In genomic region chr2:52927858-52928301, GRCm38 (mm10) we compare ENCODE assay signal across 11 mouse cellular contexts.
A peak's percentile ranks its signal among the peaks of the same experiment; 100 is the strongest.
DNase-seq lines count a peak whose midpoint lies in the region; ATAC-seq and TF ChIP-seq lines count a peak whose summit lies in the region.
"Had no signal": no experiment of that assay in that cellular context is flagged by ENCODE, and none has a peak within 500 bp of the region (broad histone marks: within the 10 kb centered on the region; RNA-seq: fewer than 3 reads in every experiment).

No protein-coding gene starts in this region.

- no peak overlapping the region for H3K4me3 ChIP-seq in heart, postnatal 0 days (ENCODE audit: low read depth, low read length)
- no peak overlapping the region for H3K4me3 ChIP-seq in hindbrain, embryonic 10.5 days
- H3K4me3 ChIP-seq in midbrain, postnatal 0 days (ENCODE audit: low read depth, low read length), result no peak overlapping the region
- H3K4me3 ChIP-seq: heart, embryonic 13.5 days; myocyte had no signal

- TF ChIP-seq EP300 in heart, postnatal 0 days (IDR thresholded peaks at IDR 0.05; ENCODE audit: low read depth), result no peak

- H3K9me3 ChIP-seq in heart, postnatal 0 days (replicated peaks; ENCODE audit: control insufficient read depth, low read length), result no peaks in the 10 kb centered on the region
- no peaks in the 10 kb centered on the region for H3K9me3 ChIP-seq in hindbrain, embryonic 10.5 days
- no peaks in the 10 kb centered on the region for H3K9me3 ChIP-seq in midbrain, postnatal 0 days (ENCODE audit: low read length)
- H3K9me3 ChIP-seq: heart, embryonic 13.5 days had no signal

- WGBS in heart, postnatal 0 days, result 49% methylated on average over 10 of the region's 10 CpGs
- WGBS in hindbrain, embryonic 10.5 days, result 37% methylated on average over 10 of the region's 10 CpGs
- WGBS in midbrain, postnatal 0 days, result 37% methylated on average over 10 of the region's 10 CpGs

- no peak for ATAC-seq in heart, postnatal 0 days (ENCODE audit: insufficient read depth, low read depth)
- ATAC-seq in midbrain, postnatal 0 days (ENCODE audit: low FRiP score), result 0 out of 2 replicates have a peak, but pooled peaks have one; percentile 5
- no peak for ATAC-seq in inflammation-experienced regulatory T-cells, adult 6 months

- TF ChIP-seq CTCF in heart, postnatal 0 days (IDR thresholded peaks at IDR 0.05; ENCODE audit: low read depth), result no peak
- no peak for TF ChIP-seq CTCF in midbrain, postnatal 0 days (IDR thresholded peaks at IDR 0.05)

- H3K27me3 ChIP-seq in heart, postnatal 0 days (ENCODE audit: control insufficient read depth, insufficient read depth, low read length), result no peaks in the 10 kb centered on the region
- no peaks in the 10 kb centered on the region for H3K27me3 ChIP-seq in hindbrain, embryonic 10.5 days (ENCODE audit: insufficient read depth, poor library complexity, severe bottlenecking)
- no peaks in the 10 kb centered on the region for H3K27me3 ChIP-seq in midbrain, postnatal 0 days (ENCODE audit: insufficient read depth, low read length)
- H3K27me3 ChIP-seq: heart, embryonic 13.5 days had no signal

- intact Hi-C loops in heart, postnatal 10 days (cut with DNase I), result no loop called here

- no peak overlapping the region for H3K4me2 ChIP-seq in heart, postnatal 0 days (ENCODE audit: low read depth, low read length)
- no peak overlapping the region for H3K4me2 ChIP-seq in midbrain, postnatal 0 days (ENCODE audit: low read depth, low read length, poor library complexity, severe bottlenecking)
- H3K4me2 ChIP-seq: heart, embryonic 13.5 days had no signal

- H3K9ac ChIP-seq in heart, postnatal 0 days (replicated peaks; ENCODE audit: low read depth, low read length), result no peak overlapping the region
- H3K9ac ChIP-seq in midbrain, postnatal 0 days (replicated peaks; ENCODE audit: low read length, poor library complexity, severe bottlenecking), result no peak overlapping the region
- H3K9ac ChIP-seq: heart, embryonic 13.5 days had no signal

- H3K36me3 ChIP-seq in heart, postnatal 0 days (replicated peaks; ENCODE audit: control insufficient read depth, insufficient read depth, low read length), result no peaks in the 10 kb centered on the region
- no peaks in the 10 kb centered on the region for H3K36me3 ChIP-seq in hindbrain, embryonic 10.5 days
- no peaks in the 10 kb centered on the region for H3K36me3 ChIP-seq in midbrain, postnatal 0 days (ENCODE audit: insufficient read depth, low read length)
- H3K36me3 ChIP-seq: heart, embryonic 13.5 days had no signal

- H3K27ac ChIP-seq in heart, postnatal 0 days (ENCODE audit: low read depth), result peak overlapping the region; percentile 11; the same call in 1 of the 2 replicates
- peak overlapping the region; percentile 42 for H3K27ac ChIP-seq in hindbrain, embryonic 10.5 days
- H3K27ac ChIP-seq in midbrain, postnatal 0 days (ENCODE audit: low read depth, low read length), result 0 out of 2 replicates have a peak overlapping the region, but pooled peaks have one; percentile 20
- H3K27ac ChIP-seq: heart, embryonic 13.5 days had no signal

- DNase-seq in heart, postnatal 0 days (ENCODE audit: low spot score), result no peak
- no peak for DNase-seq in heart, postnatal 10 days
- DNase-seq in MN1 (ENCODE audit: low spot score), result peak; percentile 29
- peak; percentile 20 for DNase-seq in hindbrain, embryonic 10.5 days (ENCODE audit: low spot score)
- peak; percentile 45 for DNase-seq in midbrain, postnatal 0 days (ENCODE audit: low spot score)
- no peak for DNase-seq in cerebellum, postnatal 36 days
- DNase-seq in spleen, postnatal 4 days (ENCODE audit: low spot score in 2 of 2), result no peak
- DNase-seq: cerebellum, adult 11 months had no signal

- peaks cover 11% of the 10 kb centered on the region for H3K4me1 ChIP-seq in heart, postnatal 0 days (ENCODE audit: control insufficient read depth, insufficient read depth)
- peaks cover 25% of the 10 kb centered on the region for H3K4me1 ChIP-seq in hindbrain, embryonic 10.5 days (replicated peaks)
- no peaks in the 10 kb centered on the region for H3K4me1 ChIP-seq in midbrain, postnatal 0 days (ENCODE audit: insufficient read depth, low read length)

Comparison
In these comparisons a context has a peak if more than half of its experiments do, and no peak if none do; other contexts are left out.
1. DNase-seq: peak in MN1 (single experiment), hindbrain, embryonic 10.5 days (single experiment) and midbrain, postnatal 0 days (single experiment); none in heart, postnatal 0 days (single experiment), heart, postnatal 10 days (0 of 2), cerebellum, postnatal 36 days (0 of 2) and spleen, postnatal 4 days (0 of 2).
2. Peak in every context shown above with its lines, with median percentiles within 50 percentile points of each other: H3K27ac ChIP-seq.